ENCODE assay signal across 8 mouse cellular contexts in the genomic region with DNA sequence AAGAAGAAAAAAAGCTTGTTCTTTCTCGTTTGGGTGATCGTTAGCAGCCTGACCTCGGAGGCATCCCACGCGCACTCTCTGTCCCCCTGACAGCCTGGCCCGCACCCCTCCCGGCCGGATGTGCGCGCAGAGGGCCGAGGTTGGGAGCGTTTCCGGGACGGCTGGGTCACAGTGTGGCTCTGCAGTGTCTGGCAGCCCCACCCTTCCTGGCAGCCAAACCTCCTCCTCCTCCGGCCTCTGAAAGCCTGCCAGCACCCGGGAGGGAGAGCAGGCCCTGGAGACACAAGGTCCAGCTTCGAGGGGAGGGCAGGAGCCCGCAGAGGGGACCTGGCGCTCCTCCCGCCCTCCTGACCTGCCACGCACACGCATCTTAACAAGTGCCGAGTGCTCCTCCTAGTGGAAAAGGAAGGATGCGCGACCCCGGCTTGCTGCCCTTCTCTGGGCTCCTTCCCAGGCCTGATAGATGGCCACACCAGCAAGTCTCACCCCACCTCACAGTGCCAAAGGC.
DNase-seq lines count a peak whose midpoint lies in the region; ATAC-seq lines count a peak whose summit lies in the region.

No protein-coding gene starts in this region.

- intact Hi-C loops in gastrocnemius, postnatal 36 days (cut with DNase I): loop anchor here (2.0 to 5.0 kb wide), 3 partner anchors 119 to 459 kb away; no protein-coding TSS in a partner anchor
- intact Hi-C loops in left cerebral cortex, postnatal 25 days (cut with DNase I): loop anchor here (1.0 to 2.0 kb wide), 4 partner anchors 118 to 455 kb away; partner anchors contain the start of gene Hes1

- H3K4me1 ChIP-seq in intestine, embryonic 16.5 days (ENCODE audit: control insufficient read depth, insufficient read depth, low read length): peaks cover 35% of the 10 kb centered on the region

- peak; percentile 99 for DNase-seq in adipocyte (ENCODE audit: low spot score)
- DNase-seq in embryo, embryonic 11 days: peak; percentile 93
- peak; percentile 96 for DNase-seq in gastrocnemius, postnatal 36 days
- DNase-seq in left cerebral cortex, postnatal 25 days (ENCODE audit: low spot score in 2 of 2): peak; percentile 78 to 89
- peak; percentile 84 for DNase-seq in mesoderm, embryonic 11.5 days (ENCODE audit: low read depth, low spot score)
- DNase-seq in right cerebral cortex, postnatal 25 days: peak; percentile 81
- peak; percentile 91 to 96 for DNase-seq in urinary bladder, postnatal 36 days (ENCODE audit: low spot score in 2 of 2)

- no peaks in the 10 kb centered on the region for H3K36me3 ChIP-seq in intestine, embryonic 16.5 days (ENCODE audit: control insufficient read depth, insufficient read depth, low read length)

- H3K27me3 ChIP-seq in intestine, embryonic 16.5 days (replicated peaks; ENCODE audit: control insufficient read depth, insufficient read depth, low read length): no peaks in the 10 kb centered on the region

- no peaks in the 10 kb centered on the region for H3K9me3 ChIP-seq in intestine, embryonic 16.5 days (ENCODE audit: control insufficient read depth, low read length)

- H3K4me2 ChIP-seq in intestine, embryonic 16.5 days (ENCODE audit: low read depth, low read length): peak overlapping the region; percentile 47

- peak overlapping the region; percentile 75 for H3K27ac ChIP-seq in intestine, embryonic 16.5 days (ENCODE audit: low read length)

- 0% methylated on average over 26 of the region's 26 CpGs for WGBS in intestine, embryonic 16.5 days

- H3K9ac ChIP-seq in intestine, embryonic 16.5 days (ENCODE audit: low read depth, low read length): peak overlapping the region; percentile 69

- peak overlapping the region; percentile 39 for H3K4me3 ChIP-seq in intestine, embryonic 16.5 days (ENCODE audit: low read length)

- peak; percentile 86 for ATAC-seq in intestine, embryonic 16.5 days

Comparison
In these comparisons a context has a peak if more than half of its experiments do, and no peak if none do; other contexts are left out.
1. Peak in every context shown above with its lines: DNase-seq, ATAC-seq, H3K4me3 ChIP-seq and H3K27ac ChIP-seq.